Mouse (Mus musculus): ENCODE measurements at regions not wholly inside any gene's neighbourhood (a gene's known extent, or its start where the extent isn't known, plus 50 kb on each side); places are given as distances from the start of the nearest gene placed in this dataset.

DNA sequence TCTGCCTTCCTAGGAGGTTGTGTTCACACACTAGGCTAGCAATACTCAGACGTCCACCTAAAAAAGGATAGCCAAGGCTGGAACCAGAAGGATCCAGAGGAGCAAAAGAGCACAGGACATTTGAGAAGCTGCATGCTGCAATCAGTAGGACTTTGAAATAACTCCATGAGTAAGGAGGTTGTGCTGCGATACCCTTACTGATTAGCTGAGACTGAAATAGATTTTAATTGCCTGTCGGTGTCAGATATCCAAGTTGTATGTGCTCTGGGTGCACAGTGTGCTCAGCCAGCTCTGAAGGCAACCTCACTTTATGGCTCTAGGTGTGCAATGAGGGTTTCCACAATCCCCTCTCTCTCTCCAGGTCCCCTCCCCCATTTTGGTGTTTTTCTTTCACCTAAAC, 2159.2 kb upstream of the Gm7489 start:
- H3K27me3 ChIP-seq (ENCODE audit: insufficient read depth, low read length) = no peaks in the 10 kb centered on the region
- no peak for TF ChIP-seq GATA2 (IDR thresholded peaks at IDR 0.05; ENCODE audit: borderline replicate concordance, low read depth, low read length)
- TF ChIP-seq POLR2AphosphoS5 (IDR thresholded peaks at IDR 0.05; ENCODE audit: insufficient replicate concordance, low read depth, low read length) = no peak
- no peak for TF ChIP-seq GATA1 (IDR thresholded peaks at IDR 0.05; ENCODE audit: borderline replicate concordance, low read length)
- no peak for TF ChIP-seq CTCF (IDR thresholded peaks at IDR 0.05; ENCODE audit: low read depth, low read length)
- TF ChIP-seq TAL1 (conservative IDR thresholded peaks at IDR 0.05; ENCODE audit: low read depth, low read length) = no peak

DNA sequence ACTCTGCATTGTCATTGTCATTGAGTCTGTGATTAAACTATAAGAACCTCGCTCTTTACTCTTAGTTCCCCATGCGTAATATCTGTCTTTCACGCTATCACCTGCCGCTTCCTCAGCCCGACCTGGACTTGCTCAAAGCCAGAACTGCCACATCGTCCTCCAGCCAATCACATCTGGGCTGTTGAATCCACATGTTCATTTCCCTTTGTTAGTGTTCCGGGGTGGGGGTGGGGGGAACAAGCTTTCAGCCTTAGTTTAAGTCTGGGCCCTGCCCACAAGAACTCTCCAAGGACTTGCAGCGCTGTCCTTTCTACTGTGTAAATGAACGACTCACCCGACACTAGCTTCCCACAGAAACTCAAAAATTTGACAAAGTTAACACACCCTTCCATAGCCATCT, 2154.6 kb upstream of the Gm7489 start:
- no peak for DNase-seq (ENCODE audit: low spot score)
- no peak for TF ChIP-seq CTCF (IDR thresholded peaks at IDR 0.05; ENCODE audit: low read depth, low read length)
- no peak for TF ChIP-seq TAL1 (conservative IDR thresholded peaks at IDR 0.05; ENCODE audit: low read depth, low read length)
- TF ChIP-seq POLR2AphosphoS5 (IDR thresholded peaks at IDR 0.05; ENCODE audit: insufficient replicate concordance, low read depth, low read length) = no peak
- TF ChIP-seq GATA1 (IDR thresholded peaks at IDR 0.05; ENCODE audit: borderline replicate concordance, low read length) = no peak
- no peak for TF ChIP-seq GATA2 (IDR thresholded peaks at IDR 0.05; ENCODE audit: borderline replicate concordance, low read depth, low read length)
- no peak for ATAC-seq (ENCODE audit: extremely low read depth, insufficient number of reproducible peaks, low FRiP score, poor library complexity, severe bottlenecking)

More for the DNA sequence above, 2159.2 kb upstream of the Gm7489 start:
- Histone ChIP-seq H3K36me3 (replicated peaks) (no peaks in the 10 kb centered on the region), H3K9me3 (replicated peaks) (no peaks in the 10 kb centered on the region), H3K4me3 (ENCODE audit: low read depth, low read length) (no peak overlapping the region), H3K4me1 (ENCODE audit: insufficient read depth, low read depth, low read length) (no peaks in the 10 kb centered on the region)
- ATAC-seq (ENCODE audit: extremely low read depth, insufficient number of reproducible peaks, low FRiP score, poor library complexity, severe bottlenecking) (no peak), DNase-seq (ENCODE audit: low spot score) (no peak)

DNA sequence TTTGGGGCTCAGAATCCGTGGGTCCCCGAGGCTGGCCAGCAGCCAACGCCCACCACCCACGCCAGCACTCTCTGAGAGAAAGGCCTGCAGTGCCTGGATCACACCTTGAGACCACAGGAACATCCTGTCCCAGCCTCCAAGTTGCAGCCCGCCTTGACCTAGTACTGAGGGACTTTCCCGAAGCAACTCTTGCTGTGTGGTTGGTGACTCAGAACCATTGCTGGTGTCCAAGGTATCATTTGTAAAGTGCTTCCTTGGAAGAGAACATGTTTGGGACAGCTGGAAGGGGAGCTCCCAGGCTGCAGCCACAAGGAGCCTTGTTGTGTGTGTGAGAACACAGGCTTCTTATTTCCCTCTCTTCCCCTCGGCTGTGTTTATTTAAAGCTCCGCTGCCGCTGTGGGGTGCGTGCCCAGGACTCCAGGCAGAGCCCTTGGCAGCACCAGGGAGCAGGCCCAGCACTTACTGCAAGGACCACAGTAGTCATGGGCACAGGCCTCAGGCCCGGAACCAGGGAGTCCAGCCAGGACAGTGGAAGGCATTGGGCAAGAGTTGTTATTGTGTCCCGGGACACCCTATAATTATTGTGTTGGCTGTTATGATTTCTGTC, 2153.8 kb upstream of the Gm7489 start:
- H3K4me3 ChIP-seq (ENCODE audit: low read depth, low read length) = no peak overlapping the region
- DNase-seq (ENCODE audit: low spot score) (no peak), ATAC-seq (ENCODE audit: extremely low read depth, insufficient number of reproducible peaks, low FRiP score, poor library complexity, severe bottlenecking) (no peak)
- H3K27me3 ChIP-seq (ENCODE audit: insufficient read depth, low read length) = no peaks in the 10 kb centered on the region; the same call in 1 of the 2 replicates
- TF ChIP-seq GATA1 (IDR thresholded peaks at IDR 0.05; ENCODE audit: borderline replicate concordance, low read length) (no peak), CTCF (IDR thresholded peaks at IDR 0.05; ENCODE audit: low read depth, low read length) (no peak), GATA2 (IDR thresholded peaks at IDR 0.05; ENCODE audit: borderline replicate concordance, low read depth, low read length) (no peak), POLR2AphosphoS5 (IDR thresholded peaks at IDR 0.05; ENCODE audit: insufficient replicate concordance, low read depth, low read length) (no peak), TAL1 (conservative IDR thresholded peaks at IDR 0.05; ENCODE audit: low read depth, low read length) (no peak)
- no peaks in the 10 kb centered on the region for H3K36me3 ChIP-seq (replicated peaks)
- no peaks in the 10 kb centered on the region for H3K9me3 ChIP-seq (replicated peaks)
- H3K4me1 ChIP-seq (ENCODE audit: insufficient read depth, low read depth, low read length) = no peaks in the 10 kb centered on the region

More for the DNA sequence above, 2154.6 kb upstream of the Gm7489 start:
- no peaks in the 10 kb centered on the region for H3K4me1 ChIP-seq (ENCODE audit: insufficient read depth, low read depth, low read length)
- no peaks in the 10 kb centered on the region; the same call in 1 of the 2 replicates for H3K27me3 ChIP-seq (ENCODE audit: insufficient read depth, low read length)
- H3K36me3 ChIP-seq (replicated peaks) = no peaks in the 10 kb centered on the region
- H3K9me3 ChIP-seq (replicated peaks) = no peaks in the 10 kb centered on the region
- no peak overlapping the region for H3K4me3 ChIP-seq (ENCODE audit: low read depth, low read length)

DNA sequence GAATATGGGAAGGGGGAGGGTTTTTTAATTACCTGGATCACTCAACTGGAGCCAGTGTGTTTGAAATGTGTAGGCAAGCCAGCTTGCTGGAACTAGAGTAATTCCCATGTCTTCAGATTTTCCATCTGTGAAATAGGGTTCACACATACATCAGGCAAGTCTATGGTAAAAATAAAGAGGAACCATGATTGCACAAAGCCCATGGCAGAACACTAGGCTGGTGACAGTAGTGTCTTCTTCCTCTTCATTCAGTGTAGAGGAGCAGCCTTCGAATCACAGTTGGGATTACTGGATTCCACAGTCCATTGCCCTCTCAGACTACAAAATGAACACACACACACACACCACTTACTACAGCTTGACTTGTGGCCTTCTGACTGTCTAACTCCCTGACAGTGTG, 2150.5 kb upstream of the Gm7489 start:
- Histone ChIP-seq H3K27me3 (ENCODE audit: insufficient read depth, low read length) (peaks cover 3% of the 10 kb centered on the region; the same call in 1 of the 2 replicates), H3K4me3 (ENCODE audit: low read depth, low read length) (no peak overlapping the region), H3K4me1 (ENCODE audit: insufficient read depth, low read depth, low read length) (no peaks in the 10 kb centered on the region), H3K9me3 (replicated peaks) (no peaks in the 10 kb centered on the region), H3K36me3 (replicated peaks) (no peaks in the 10 kb centered on the region)
- ATAC-seq (ENCODE audit: extremely low read depth, insufficient number of reproducible peaks, low FRiP score, poor library complexity, severe bottlenecking) (no peak), DNase-seq (ENCODE audit: low spot score) (no peak)
- TF ChIP-seq TAL1 (conservative IDR thresholded peaks at IDR 0.05; ENCODE audit: low read depth, low read length) (no peak), GATA2 (IDR thresholded peaks at IDR 0.05; ENCODE audit: borderline replicate concordance, low read depth, low read length) (no peak), CTCF (IDR thresholded peaks at IDR 0.05; ENCODE audit: low read depth, low read length) (no peak), GATA1 (IDR thresholded peaks at IDR 0.05; ENCODE audit: borderline replicate concordance, low read length) (no peak), POLR2AphosphoS5 (IDR thresholded peaks at IDR 0.05; ENCODE audit: insufficient replicate concordance, low read depth, low read length) (no peak)
